Mouse (Mus musculus) heart, embryonic 11.5 days (tissue): ENCODE results near the gene Tmem167. TPM values are rescaled to one million over a fixed set of nuclear protein-coding genes. Genes with fewer than 3 reads are reported as not detected.

Source experiments
- polyA plus RNA-seq: library from polyadenylated mRNA; unstranded; fragments of >200 nt; fragmentation: Nextera tagmentation; extraction: Ambion mirVana; gene quantifications from 2 replicates; pipeline ENCODE4 v1.2.1, GENCODE M21; 2014

The Tmem167 gene
- polyA plus RNA-seq, 1 experiment from 2014 or later: 53.4 TPM

Other genes with a start within 250 kb of the Tmem167 start
- gene Xrcc4, start 485 bp downstream of the Tmem167 start, polyA plus RNA-seq: 18.5 and 20.0 TPM in 2 replicates